Mouse (Mus musculus): ENCODE measurements around the gene Galnt3. TPM values are rescaled to one million over a fixed set of nuclear protein-coding genes. Genes with fewer than 3 reads are reported as not detected.

The Galnt3 gene
- total RNA-seq, 1 experiment from 2014 or later: 4.0 TPM

DNA sequence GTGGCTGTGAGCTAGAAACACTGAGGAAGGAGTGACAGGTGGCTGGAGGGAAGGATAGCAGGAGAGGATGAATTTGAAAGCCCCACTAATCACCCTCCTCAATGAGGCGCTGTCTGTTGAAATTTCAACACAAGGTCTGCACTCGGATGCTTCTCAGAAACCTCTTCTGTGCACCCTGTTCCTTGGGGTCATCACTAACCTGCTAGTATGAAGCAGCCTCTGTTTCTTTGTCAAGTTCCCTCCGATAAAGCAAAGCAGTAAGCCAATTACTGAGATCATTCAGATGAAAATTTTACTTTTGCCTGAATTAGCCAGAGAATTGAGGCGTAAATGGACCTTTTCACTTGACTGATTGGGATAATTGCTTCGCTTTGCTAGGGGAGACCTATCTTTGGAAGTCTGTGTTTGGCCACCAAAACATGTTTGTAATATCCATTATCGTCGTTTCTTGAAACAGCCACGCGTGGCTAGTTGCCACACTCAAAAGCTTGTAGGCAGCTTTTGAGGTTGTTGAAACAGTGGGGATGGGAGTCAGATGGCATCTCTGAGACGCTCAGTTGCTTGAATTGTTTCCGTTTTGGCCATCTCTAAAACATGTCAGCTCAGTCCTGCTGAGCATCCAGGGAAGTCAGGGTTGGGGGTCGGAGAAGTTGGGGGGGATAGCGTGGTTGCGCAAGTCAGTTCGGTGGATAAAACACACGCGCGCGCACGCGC lies 83.4 kb downstream of the Galnt3 start:
- no peak for ATAC-seq (replicated peaks; ENCODE audit: insufficient number of reproducible peaks, low FRiP score, low TSS enrichment, poor library complexity, severe bottlenecking)

DNA sequence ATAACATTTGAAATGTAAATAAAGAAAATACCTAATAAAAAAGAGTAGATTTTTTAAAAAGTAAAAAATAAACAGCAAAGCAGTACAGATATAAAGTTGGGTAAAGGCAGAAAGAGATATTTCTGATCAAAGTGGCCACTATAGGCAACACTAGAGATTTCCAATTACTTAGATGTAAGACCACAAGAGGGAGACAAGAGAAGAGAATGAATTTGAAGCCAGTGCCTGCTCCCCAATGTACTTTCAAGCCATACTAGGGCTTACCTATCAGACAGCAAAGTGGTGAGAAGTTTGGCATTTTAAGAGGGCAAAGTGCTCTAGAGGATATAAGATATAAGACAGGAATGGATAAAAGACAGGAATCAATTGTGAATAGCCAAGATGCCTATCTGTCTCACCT lies 84.2 kb downstream of the Galnt3 start:
- ATAC-seq (replicated peaks; ENCODE audit: insufficient number of reproducible peaks, low FRiP score, low TSS enrichment, poor library complexity, severe bottlenecking): no peak

DNA sequence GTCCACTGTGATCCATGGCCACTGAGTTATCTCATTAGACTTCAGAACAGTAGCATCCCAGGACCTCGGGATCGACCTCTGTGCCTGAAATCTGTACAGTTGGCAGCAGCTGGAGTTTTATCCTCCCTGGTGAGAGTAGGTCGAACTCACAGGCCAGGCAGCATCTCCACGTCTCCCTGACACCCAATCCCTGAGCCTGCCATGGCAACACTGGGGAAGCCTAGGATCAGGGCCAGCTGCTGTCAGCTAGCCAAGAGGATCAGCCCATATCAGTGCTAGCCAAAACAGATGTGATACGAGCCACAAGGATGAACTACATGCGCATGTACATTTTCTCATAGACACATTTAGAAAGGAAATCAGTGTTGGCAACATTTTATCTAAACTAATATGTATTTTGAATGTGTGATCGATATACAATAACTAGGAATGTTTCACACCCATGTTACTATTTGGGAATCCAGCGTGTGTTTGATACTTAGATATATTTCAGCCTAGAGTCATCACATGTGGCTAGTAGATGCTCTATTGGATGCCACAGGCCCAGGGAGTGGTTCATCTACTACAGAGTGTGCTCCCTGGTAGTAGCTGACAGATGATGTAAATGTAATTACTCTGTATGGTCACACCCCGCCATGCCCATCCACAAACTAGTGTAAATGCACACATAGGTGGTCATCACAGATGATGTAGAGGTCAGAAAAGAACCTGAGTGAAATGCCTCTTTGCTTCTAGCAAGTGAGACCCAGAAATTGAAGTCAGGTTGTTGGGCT lies 89.7 kb downstream of the Galnt3 start:
- ATAC-seq (replicated peaks; ENCODE audit: insufficient number of reproducible peaks, low FRiP score, low TSS enrichment, poor library complexity, severe bottlenecking): no peak

Other genes starting within 250 kb of the Galnt3 start
- 0.95 to 4.7 TPM (median 2.3 TPM) in 3 replicates for gene Ttc21b, start 131.6 kb upstream of the Galnt3 start, total RNA-seq (2017)

All from monocyte, adult 5-6 weeks (primary cell).